Mouse (Mus musculus): Measurements from ENCODE around the gene Scn4b.

Scn4b gene

DNA sequence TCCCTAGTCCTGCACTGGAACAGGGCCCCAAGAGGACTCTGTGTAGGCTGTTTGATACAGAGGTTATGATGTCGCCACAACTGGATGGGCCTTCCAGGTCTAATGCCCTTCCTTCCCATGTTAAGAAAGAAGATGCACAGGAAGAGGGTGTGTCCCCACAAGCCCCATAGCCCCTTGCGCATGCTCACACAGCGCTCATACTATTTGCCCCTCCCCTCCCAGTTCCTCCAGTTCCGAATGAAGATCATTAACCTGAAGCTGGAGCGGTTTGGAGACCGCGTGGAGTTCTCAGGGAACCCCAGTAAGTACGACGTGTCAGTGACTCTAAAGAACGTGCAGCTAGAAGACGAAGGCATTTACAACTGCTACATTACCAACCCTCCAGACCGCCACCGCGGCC is 13.0 kb upstream of the Scn4b start:
- intact Hi-C loops (cut with DNase I), result no loop called here

DNA sequence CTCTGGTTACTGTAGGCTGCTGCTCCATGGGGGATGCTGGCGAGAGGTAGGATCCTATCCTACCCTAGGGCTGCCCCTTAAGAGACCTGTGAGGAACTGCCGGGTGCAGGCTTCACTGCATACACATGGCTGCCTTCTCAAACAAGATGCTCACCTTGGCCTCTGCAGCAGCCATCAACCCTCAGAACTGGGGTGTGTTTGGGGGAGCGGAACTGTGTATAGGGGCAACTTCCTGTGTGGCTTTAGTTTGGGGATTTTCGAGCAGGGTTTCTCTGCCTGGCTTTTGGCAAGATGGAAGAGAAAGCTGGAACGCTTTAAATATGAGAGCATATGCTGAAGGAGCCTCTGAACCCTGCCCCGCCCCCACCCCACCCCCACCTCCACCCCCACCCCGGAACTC is 11.3 kb upstream of the Scn4b start:
- intact Hi-C loops (cut with DNase I), result no loop called here

DNA sequence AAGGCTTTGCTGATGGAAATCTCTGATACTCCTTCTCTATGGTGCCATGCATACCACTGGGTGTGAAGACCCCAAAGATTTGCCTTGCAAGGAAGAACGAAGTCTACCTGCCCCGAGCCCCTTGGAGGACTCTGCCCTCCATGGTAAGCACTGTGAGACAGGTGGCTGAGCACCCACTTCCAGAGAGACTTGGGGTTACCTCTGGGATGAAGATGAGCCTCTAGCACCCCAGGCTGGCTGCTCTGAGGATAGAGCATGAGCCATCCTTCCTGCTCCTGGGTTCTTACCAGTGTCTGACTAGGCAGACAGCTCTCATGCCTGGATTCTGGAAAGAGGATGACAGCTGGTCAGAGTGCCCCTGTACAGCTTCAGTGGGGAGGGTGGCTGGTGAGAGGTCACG is 8.1 kb upstream of the Scn4b start:
- intact Hi-C loops (cut with DNase I), result loop anchor here (5.0 kb wide), 1 partner anchor 108 kb away; no protein-coding TSS in a partner anchor

DNA sequence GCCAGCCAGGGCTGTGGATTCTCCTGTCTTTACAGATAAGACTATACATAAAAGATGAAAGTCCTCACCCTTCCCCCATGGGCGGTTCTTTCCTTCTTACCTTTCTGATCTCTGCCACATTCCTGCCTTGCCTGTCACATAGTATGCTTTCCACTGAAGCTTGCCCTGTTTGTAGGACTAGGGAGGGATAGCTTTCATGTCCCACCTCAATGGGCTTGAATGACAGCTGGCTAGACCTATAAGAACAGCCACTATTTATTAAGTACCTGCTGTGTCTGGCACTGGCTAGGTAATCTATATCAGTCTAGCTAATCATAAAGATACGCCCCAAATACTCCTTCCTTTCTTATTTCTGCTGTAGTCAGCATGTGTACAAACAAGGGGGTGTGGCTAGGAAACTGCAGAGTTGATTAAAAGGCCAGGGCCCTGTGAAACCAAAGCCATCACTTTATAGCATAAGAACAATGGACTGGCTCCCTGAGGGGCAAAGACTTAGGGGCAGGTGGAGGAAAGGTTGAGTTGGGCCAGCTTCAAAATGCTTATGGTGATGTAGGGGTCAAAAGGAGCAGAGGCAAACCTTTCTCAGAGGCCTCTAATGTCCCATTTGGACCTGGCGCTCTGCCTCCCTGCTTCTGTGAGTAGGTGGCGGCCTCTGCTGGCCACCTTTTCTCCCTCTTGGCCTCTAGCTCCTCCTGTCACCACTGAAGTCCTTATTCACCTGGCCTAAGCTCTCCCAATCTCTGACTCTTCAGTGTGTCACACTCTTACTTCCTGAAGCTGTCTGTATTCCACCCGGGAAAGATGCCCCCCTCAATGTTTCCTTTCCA is 4.5 kb upstream of the Scn4b start:
- intact Hi-C loops (cut with DNase I), result loop anchor here (5.0 kb wide), 1 partner anchor 111 kb away; no protein-coding TSS in a partner anchor

DNA sequence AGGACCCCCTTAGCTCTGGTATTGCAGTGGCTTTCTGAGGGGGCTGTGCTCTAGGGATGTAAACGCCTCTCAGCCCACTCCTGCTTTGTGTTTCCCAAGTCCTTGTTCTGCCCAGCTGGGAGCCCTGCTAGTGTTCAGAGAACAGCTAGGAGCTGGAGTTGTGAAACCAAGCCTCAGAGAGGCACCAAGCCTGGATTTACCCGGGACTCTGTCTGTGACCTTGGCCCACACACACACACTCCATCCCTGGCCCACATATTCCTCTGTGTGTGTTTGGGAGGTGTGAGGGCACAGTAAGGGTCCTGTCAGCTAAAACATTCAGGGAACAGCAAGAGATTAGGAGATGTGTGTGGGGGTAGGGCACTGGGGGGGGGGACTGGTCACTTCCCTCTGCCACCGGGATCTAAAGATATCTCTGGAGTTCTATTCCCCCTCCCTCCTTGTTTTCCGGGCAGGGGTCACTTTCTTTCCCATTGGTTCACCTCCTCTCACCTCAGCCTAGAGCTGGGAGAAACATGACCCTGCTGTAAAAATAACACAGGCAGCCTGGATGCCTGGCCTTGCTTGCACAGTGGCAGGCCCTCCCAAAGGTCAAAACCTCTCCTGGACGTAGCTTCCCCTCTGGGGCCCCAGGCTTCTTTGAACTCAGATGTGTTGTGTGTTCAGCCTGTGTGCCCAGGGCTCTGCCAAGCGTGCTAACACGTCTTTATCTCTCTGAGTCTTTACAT is 1.6 kb upstream of the Scn4b start:
- intact Hi-C loops (cut with DNase I), result no loop called here

DNA sequence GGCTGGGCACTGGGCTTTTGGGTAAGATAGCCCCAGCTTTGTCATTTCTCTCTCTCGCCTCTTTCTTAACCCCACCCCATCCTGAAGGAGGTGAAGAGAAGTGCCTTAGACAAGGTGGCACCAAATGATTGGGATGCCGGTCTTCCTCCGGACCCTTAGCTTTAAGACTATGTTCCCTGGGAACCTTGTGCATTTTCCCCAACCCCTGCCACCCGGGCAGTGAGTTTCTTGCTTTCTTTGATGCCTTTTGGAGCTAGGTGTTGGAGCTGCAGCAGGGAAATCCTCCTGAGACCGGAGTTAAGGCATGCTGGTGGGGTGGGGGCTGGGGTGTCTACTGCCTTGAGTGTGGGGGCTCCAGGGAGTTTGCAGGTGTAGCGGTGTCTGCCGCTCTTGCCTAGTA is 887 bp downstream of the Scn4b start:
- intact Hi-C loops (cut with DNase I), result no loop called here

DNA sequence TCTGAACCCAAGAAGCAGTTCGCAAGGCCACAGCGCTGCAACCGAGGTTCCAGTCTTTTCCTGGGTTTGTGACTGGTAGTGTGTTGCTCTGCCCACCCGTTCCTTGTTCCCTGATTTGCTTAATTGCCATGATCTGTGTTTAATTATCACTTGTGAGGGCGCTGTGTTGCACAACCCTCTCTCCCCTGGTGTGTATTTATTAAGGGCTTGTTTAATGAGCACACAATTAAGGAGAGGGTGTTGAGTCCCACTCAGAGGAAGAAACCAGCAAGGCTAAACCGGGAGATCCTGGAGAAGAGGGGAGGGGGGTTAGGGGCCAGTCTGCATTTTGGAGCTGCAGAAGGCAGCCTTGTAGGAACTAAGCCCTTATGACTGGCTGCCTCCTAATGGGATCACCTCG is 2.8 kb downstream of the Scn4b start:
- intact Hi-C loops (cut with DNase I), result no loop called here

DNA sequence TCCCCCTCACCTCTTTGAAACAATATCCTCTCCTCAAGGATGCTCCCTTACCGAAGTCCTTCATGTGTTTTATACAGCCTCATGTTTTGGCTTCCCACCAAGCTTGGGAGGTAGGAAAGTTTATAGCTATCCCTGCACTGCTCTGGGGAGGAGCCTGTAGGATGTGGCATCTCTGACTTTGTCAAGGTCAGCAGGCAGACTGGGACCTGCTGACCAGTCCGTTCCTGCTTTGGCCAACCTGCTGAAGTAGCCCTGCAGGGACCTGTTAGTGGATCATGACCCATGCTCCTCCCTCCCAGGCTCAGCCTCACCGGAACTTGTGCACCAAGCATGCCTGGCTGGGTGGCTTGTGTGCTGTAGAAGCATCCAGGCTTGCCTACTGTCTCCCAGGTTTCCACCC is 4.5 kb downstream of the Scn4b start:
- intact Hi-C loops (cut with DNase I), result no loop called here

DNA sequence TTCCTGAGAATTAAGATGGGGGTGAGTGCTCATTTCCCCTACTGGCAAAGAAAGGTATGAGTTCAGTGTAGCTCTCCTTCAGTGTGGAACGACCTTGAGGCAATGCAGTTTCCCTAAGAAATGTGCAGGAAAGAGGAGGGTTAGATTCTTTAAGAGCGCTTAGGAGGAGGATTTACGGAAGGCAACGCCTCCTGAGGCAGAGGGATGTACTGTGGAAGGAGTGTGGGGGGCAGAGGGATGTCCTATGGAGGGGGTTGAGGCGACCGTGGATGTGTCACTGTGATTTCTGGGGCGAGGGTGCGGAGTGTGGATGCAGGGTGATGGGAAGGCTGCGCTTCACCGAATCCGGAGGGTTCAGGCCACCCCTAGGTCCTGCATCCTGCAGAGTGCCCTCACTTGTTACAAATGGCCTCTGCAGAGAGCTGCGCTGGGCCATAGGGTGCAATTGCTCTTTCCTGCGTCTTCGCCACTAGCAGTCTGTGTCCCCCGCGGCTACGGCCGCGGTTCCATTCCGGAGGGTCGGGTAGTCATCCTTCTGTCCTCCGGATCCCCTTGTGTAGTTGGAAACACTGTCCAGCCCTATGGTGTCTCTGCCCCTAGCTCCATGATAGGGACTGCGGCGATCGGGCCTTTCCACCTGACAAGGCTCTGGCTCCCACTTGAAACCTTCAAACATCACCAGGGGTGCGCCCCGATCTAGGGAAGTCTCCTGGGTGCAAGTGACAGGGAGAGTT is 7.5 kb downstream of the Scn4b start:
- intact Hi-C loops (cut with DNase I), result loop anchor here (2.0 kb wide), 1 partner anchor 123 kb away; no protein-coding TSS in a partner anchor

DNA sequence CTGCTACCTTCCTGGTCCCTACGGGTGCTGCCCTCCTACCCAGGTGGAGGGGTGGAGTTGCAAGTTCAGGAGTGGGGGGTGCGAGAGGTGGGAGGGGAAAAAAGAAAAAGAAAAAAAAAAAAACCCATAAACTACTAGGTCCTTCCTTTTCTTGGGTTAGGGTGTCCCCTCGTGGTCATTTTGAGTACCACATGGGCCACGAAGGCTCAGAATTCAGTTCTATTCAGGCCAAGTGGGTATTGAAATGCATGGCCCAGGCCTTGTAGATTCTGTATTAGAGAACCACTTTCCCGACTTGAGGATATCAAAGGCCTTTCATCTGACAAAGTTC is 8.0 kb downstream of the Scn4b start:
- intact Hi-C loops (cut with DNase I), result loop anchor here (2.0 kb wide), 1 partner anchor 123 kb away; no protein-coding TSS in a partner anchor

DNA sequence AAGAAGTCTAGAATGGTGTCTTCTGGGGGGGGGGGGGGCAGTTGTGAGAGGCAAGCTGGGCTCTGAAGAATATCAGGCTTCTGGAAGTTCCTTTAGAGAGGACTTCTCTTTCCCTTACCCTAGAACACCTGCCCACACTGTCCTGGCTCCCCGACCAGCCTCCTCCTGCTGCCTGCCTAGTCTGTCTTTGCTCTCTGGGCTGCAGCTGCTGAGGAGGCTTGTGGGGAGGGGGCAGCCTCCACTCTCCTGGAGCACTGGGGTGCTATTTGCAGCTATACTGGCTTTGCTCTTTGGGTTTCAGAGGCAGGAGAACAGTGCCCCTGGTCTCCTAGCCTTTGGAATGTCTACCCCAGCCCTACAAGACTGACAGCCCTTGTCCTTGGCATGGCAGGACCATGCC is 12.7 kb downstream of the Scn4b start:
- intact Hi-C loops (cut with DNase I), result no loop called here

DNA sequence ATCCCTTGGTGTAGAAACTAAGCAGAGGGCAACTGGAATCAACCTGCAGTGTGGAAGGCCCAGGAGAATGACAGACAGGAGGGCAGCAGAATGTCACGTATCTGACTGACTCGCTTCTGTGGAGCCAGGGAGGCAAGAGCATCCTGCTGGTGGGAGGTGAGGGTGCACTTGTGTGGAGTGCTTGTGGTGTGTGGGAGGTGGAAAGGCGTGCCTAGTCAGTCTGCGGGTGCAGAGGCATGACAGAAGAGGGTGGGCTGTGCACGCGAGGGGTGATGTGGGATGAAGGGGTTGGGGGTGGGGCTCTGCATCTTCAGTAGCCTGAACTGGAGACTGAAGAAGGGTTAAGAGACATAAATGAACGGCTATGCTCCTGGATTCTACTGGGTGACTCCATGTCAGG is 15.2 kb downstream of the Scn4b start:
- intact Hi-C loops (cut with DNase I), result no loop called here

DNA sequence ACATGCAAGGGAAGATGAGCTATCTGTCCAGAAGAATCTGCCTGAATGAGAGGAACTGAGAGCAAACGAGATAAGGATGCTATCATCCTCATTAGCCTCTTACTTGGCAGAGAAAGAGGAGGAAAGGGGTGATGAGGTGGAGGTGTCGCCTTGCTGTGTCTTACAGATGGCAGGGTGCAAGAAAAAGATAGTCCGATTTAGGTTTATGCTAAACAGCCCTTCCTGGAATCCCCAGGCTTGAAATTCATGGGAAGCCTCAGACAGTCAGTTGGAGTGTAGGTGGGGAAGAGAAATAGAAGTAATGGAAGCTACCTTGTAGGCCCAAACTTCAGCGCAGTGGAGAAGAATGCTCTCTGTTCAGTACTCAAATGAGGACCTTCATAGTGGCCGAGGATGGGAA is 29.7 kb downstream of the Scn4b start:
- intact Hi-C loops (cut with DNase I), result no loop called here

DNA sequence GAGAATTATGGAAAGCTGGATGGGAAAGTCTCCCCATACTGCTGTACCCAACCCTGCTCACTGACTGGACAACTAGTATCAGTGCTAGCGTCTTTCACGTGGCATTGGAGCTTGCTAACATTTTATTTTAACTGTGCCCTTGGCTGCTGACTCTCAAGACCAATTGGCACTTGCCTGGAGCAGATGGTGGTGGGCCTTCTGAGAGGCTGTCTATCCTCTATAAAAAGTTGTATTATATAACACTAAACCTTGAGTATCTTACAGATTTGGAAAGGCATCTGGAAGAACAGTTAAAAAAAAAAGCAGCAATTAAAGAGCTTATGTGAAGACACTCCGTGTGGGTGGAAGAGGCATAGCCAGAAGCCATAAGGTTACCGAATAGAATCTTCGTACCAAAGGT is 32.0 kb downstream of the Scn4b start:
- intact Hi-C loops (cut with DNase I), result no loop called here

DNA sequence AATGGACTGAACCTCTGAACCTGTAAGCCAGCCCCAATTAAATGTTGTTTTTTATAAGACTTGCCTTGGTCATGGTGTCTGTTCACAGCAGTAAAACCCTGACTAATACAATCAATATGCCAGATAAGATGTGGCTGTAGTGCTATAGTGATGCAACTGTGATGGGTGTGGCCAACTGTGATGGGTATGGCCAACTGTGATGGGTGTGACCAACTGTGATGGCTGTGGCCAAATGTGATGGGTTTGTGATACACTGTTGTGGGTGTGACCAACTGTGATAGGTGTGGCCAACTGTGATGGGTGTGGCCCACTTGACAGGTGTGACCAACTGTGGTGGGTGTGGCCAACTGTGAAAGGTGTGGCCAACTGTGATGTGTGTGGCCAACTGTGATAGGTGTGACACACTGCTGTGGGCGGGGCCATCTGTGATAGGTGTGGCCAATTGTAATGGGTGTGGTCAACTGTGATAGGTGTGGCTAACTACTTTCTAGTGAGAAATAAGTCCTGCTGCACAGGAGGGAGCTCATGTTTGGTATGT is 32.9 kb downstream of the Scn4b start:
- intact Hi-C loops (cut with DNase I), result no loop called here

DNA sequence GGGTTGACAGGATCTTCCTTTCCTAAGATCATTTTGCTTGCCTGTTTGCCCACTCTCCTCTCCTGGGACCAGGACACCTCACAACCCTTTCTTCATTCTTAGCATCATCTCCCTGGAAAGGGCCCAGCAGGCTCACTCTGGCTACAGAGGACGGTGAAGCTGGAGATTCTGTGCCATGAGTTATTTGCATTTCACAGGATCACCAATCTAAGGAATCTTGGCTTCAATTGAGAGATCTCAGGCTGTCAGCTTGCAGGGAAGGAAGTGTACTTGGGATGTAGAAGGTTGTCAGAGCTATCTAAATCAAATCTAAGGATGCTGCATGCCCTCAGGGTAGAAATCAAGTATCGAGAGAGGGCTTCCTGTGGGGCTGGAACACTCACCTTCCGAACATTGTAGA is 35.3 kb downstream of the Scn4b start:
- intact Hi-C loops (cut with DNase I), result no loop called here

DNA sequence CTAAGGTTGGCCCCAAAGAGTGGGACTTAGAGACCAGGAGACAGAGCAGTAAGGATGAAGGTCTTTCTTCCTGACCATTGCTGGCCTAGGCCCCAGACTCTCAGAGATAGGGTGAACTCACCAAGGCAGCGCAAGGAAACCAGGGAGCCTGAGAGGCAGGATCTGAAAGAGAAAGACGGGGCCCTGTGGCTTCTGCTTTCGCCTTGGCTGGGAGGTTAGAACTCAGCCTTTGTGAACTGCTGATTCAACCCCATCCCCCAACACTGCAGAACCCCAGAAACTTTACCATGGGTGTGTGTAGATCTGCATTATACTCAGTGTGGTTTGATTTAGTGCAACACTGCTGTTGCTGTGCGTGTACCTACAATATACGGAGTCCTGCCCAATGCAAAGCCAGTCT is 41.1 kb downstream of the Scn4b start:
- intact Hi-C loops (cut with DNase I), result no loop called here

DNA sequence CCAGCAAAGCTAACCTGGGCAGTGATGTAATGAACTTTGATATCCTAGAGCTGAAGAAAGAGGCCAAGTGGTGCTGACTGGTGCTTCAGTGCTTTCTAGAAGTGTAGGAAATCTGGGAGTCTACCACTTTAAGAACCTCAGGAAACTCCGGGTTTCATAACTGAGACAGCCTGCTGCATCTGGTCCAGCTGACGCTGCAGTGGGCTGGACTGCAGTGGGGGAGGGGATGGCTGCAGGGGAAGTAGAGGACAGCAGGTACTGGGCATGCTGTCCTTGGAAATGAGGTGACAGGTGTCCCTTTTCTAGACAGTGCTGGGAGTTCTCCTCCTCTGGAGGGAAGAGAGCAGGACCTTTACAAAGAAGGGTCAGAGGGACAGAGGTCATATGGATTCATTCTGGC is 43.6 kb downstream of the Scn4b start, which contains the start of gene BC049352:
BC049352 (plus strand) TSS at position 238 of the 400 bp plus-strand sequence.
- intact Hi-C loops (cut with DNase I), result no loop called here

DNA sequence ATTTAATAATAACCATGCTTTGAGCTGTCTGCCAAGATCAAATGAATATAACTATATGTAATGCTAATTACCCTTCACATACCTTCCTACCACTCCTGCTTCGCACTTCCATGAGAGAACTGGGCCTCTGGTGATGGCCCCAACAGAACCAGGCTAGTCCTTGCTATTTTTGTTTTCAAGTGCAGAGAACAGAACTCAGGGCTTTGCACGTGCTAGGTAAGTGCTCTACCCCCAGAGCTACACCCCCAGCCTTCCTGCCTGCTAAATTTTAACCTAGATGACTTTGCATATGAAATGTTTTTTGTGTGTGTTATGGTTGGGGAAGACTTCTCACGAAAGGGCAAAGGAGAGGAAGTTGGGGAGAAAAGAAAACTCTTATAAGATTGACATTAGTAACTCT is 44.3 kb downstream of the Scn4b start:
- intact Hi-C loops (cut with DNase I), result no loop called here

DNA sequence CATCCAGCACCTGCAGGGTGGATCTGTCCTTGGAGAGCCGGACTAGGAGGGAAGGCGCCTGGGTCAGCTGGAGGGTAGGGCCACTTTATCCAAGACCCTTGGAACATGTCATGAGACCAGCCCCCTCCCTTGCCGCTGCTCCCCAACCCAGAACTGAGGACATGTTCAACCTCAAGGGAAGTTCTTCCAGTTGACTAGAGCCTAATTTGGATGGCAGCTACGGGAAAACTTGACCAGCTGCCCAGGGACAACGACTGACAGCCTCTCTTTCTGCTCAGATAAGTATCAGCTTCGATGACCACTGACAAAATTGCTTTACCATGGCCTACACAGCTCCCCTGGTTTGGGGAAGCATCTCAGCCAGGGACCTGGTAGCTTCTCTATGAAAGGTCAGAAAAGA is 45.1 kb downstream of the Scn4b start:
- intact Hi-C loops (cut with DNase I), result no loop called here

DNA sequence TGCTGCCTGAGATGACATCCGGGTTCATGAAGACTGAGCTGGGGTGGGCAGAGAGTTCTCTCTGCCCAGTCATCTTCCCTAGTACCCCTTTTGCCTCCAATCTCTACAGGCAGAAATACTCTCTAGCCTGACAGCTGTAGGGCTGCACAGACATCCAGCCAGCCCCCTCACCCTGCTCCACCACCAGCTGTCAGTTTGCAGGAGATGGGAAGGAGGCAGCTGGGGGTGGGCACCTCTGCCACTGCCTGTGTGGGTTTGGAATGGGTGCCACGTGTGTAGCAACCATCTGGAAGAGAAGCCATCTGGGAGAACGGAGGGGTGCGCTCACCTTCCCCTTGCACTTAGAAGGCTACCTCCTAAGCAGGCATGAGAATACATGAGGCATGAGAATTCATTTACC is 47.1 kb downstream of the Scn4b start:
- intact Hi-C loops (cut with DNase I), result no loop called here
